Mouse (Mus musculus): ENCODE results near the gene Foxg1.

DNA sequence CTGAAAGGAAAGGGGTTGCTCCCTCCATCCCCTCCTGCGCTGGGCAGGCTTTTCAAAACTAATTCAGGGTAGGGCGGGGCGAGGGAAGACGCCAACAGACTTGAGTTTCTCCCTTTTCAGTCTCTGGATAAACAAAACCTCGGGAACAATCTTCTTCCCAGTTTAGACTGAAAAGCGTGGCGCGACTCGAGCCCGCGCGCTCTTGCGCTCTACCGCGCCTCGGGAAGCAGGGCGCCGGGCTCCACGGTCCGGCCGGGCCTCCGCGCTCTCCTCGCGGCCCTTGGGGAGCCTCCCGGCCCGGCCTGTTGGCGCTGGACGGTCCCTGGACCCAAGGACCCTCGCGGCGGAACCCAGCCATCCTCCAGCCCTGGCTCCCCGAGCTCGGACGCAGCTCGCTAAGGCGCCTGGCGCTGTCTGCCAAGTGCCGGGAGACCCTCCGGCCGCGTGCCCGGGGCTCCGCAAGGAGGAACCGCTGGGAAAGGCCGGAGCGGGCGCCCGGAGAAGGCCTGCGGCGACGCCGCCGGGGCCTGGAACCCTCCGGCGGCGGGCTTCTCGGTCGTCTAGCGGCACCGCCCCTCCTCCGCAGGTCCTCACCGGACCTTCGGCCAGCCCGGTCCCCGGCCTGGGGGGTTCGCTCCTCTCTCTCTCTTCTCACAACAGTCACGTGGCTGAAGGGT lies 18.8 kb downstream of the Foxg1 start:
- TF ChIP-seq CTCF (IDR thresholded peaks at IDR 0.05; ENCODE audit: borderline replicate concordance, extremely low read depth, insufficient read depth, insufficient read length) (no peak), POLR2A (IDR thresholded peaks at IDR 0.05; ENCODE audit: borderline replicate concordance, extremely low read depth, insufficient read depth, insufficient read length, poor library complexity, severe bottlenecking) (no peak)
